Mouse (Mus musculus): ENCODE data around the gene Ap5z1. TPM values are rescaled to one million over a fixed set of nuclear protein-coding genes. Genes with fewer than 3 reads are reported as not detected.

Gene Ap5z1
- polyA plus RNA-seq, 1 experiment from 2014 or later, result 17.3 TPM

DNA sequence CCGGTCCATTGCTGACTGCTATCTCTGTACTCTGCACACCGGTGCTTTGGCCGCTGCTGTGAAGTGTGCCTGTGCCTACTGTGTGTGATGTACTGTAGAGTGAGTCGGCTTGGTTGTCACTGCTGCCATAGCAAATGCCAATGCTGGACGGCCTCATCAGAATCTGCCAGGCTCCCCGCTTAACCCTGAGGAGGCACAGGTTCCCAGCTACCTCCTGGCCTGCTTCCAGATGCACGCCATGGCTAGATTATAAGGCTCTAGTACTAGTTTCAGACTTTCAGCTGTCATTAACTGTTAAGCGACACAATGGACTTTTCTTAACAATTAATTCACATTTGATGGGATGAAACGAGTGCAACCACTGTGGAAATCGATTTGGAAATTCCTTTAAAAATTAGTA is 40.6 kb upstream of the Ap5z1 start:
- Histone ChIP-seq H3K36me3 (ENCODE audit: control insufficient read depth, insufficient read depth, low read length) (peaks cover 5% of the 10 kb centered on the region; the same call in 1 of the 2 replicates), H3K9ac (ENCODE audit: low read depth, low read length) (no peak overlapping the region), H3K27ac (ENCODE audit: low read length) (no peak overlapping the region), H3K4me3 (ENCODE audit: low read length) (no peak overlapping the region), H3K9me3 (ENCODE audit: control insufficient read depth, low read length) (no peaks in the 10 kb centered on the region), H3K4me2 (ENCODE audit: low read depth, low read length) (no peak overlapping the region), H3K4me1 (ENCODE audit: control insufficient read depth, insufficient read depth, low read length) (peaks cover 48% of the 10 kb centered on the region), H3K27me3 (replicated peaks; ENCODE audit: control insufficient read depth, insufficient read depth, low read length) (no peaks in the 10 kb centered on the region)
- ATAC-seq, result no peak
- 86% methylated on average over 10 of the region's 10 CpGs for WGBS

DNA sequence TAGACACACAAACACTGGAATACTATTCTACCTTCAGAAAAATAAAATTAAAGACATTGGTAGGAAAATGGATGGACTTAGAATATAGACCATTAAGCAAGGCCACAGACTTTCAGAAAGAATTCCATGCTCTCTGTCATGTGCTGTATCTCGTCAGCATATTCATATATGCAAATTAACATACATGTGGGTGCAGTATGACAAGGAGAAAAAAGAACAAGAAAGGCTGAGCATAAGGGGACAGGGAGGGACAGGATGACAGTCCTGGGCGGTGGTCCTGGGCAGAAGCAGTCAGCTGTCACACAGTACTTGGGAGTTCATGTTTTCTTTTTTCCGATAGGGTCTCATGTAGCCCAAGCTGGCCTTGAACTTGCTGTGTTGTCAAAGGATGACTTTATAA is 40.0 kb upstream of the Ap5z1 start:
- Histone ChIP-seq H3K9ac (ENCODE audit: low read depth, low read length) (no peak overlapping the region; the same call in 1 of the 2 replicates), H3K27me3 (replicated peaks; ENCODE audit: control insufficient read depth, insufficient read depth, low read length) (no peaks in the 10 kb centered on the region), H3K9me3 (ENCODE audit: control insufficient read depth, low read length) (no peaks in the 10 kb centered on the region), H3K36me3 (ENCODE audit: control insufficient read depth, insufficient read depth, low read length) (peaks cover 5% of the 10 kb centered on the region; the same call in 1 of the 2 replicates), H3K27ac (ENCODE audit: low read length) (peak overlapping the region; percentile 92; the same call in 1 of the 2 replicates), H3K4me3 (ENCODE audit: low read length) (no peak overlapping the region), H3K4me2 (ENCODE audit: low read depth, low read length) (no peak overlapping the region), H3K4me1 (ENCODE audit: control insufficient read depth, insufficient read depth, low read length) (peaks cover 48% of the 10 kb centered on the region)
- WGBS, result 64% methylated on average over 3 of the region's 3 CpGs
- no peak for ATAC-seq

- no peaks in the 10 kb centered on the region for H3K27me3 ChIP-seq (replicated peaks; ENCODE audit: control insufficient read depth, insufficient read depth, low read length)
- H3K9me3 ChIP-seq (ENCODE audit: control insufficient read depth, low read length), result no peaks in the 10 kb centered on the region
- WGBS, result 27% methylated on average over 13 of the region's 13 CpGs
- peak overlapping the region; percentile 38 for H3K4me2 ChIP-seq (ENCODE audit: low read depth, low read length)
- peaks cover 48% of the 10 kb centered on the region for H3K4me1 ChIP-seq (ENCODE audit: control insufficient read depth, insufficient read depth, low read length)
- peak overlapping the region; percentile 34 for H3K9ac ChIP-seq (ENCODE audit: low read depth, low read length)
- H3K27ac ChIP-seq (ENCODE audit: low read length), result peak overlapping the region; percentile 92
- ATAC-seq, result peak; percentile 77
- peaks cover under 1% of the 10 kb centered on the region; the same call in 1 of the 2 replicates for H3K36me3 ChIP-seq (ENCODE audit: control insufficient read depth, insufficient read depth, low read length)
- peak overlapping the region; percentile 26 for H3K4me3 ChIP-seq (ENCODE audit: low read length)
These were observed 39.0 kb upstream of the Ap5z1 start for GRCm38 (mm10) chr5:142424627-142425349.

GRCm38 (mm10) chr5:142426476-142426875 is 37.3 kb upstream of the Ap5z1 start:
- H3K9me3 ChIP-seq (ENCODE audit: control insufficient read depth, low read length), result no peaks in the 10 kb centered on the region
- no peaks in the 10 kb centered on the region for H3K27me3 ChIP-seq (replicated peaks; ENCODE audit: control insufficient read depth, insufficient read depth, low read length)
- peak overlapping the region; percentile 92 for H3K27ac ChIP-seq (ENCODE audit: low read length)
- WGBS, result 94% methylated on average over 2 of the region's 2 CpGs
- ATAC-seq, result no peak
- peaks cover 41% of the 10 kb centered on the region for H3K4me1 ChIP-seq (ENCODE audit: control insufficient read depth, insufficient read depth, low read length)
- H3K9ac ChIP-seq (ENCODE audit: low read depth, low read length), result no peak overlapping the region
- H3K4me2 ChIP-seq (ENCODE audit: low read depth, low read length), result no peak overlapping the region
- no peaks in the 10 kb centered on the region for H3K36me3 ChIP-seq (ENCODE audit: control insufficient read depth, insufficient read depth, low read length)
- no peak overlapping the region for H3K4me3 ChIP-seq (ENCODE audit: low read length)

DNA sequence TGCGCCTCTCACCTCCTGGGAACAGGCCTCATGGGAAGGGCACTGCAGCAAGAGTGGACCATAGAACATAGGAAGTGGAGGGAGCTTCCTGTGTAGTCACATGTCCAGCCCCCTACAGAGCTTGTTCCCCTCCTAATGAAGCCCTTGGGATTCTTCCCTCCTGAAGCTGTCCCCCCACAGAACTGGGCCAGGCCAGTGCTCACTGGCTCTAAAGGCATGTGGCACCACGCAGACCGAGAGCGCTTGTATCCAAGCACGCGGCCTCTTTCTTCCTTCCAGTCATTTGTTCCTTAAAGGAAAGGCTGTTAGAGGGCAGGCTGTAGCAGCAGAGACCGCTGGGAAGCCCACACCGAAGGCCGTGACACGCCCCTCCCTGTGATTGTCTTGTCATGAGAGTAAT is 35.9 kb upstream of the Ap5z1 start:
- Histone ChIP-seq H3K4me2 (ENCODE audit: low read depth, low read length) (no peak overlapping the region), H3K9me3 (ENCODE audit: control insufficient read depth, low read length) (no peaks in the 10 kb centered on the region), H3K4me3 (ENCODE audit: low read length) (no peak overlapping the region), H3K4me1 (ENCODE audit: control insufficient read depth, insufficient read depth, low read length) (peaks cover 41% of the 10 kb centered on the region), H3K36me3 (ENCODE audit: control insufficient read depth, insufficient read depth, low read length) (no peaks in the 10 kb centered on the region), H3K9ac (ENCODE audit: low read depth, low read length) (no peak overlapping the region), H3K27ac (ENCODE audit: low read length) (peak overlapping the region; percentile 27; the same call in 1 of the 2 replicates), H3K27me3 (replicated peaks; ENCODE audit: control insufficient read depth, insufficient read depth, low read length) (no peaks in the 10 kb centered on the region)
- 68% methylated on average over 10 of the region's 10 CpGs for WGBS
- no peak for ATAC-seq

DNA sequence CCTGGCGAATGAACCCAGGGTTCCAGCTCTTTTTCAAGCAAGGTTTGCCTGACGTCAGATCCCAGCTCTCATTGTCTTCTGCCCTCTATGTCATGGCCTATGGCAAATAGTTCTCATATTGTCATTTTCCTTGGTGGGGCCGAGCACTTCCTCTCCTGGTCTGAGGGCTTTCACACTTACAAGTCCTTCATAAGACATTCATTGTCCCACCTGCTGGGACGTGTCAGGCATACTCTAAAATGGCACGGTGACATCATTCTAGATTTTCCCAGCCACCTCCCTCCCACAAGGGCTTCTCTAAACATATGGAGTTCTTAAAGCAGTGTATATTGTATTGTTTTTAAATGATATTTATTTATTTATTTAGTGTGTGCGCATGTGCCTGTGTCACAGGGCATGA is 35.1 kb upstream of the Ap5z1 start:
- peaks cover 41% of the 10 kb centered on the region for H3K4me1 ChIP-seq (ENCODE audit: control insufficient read depth, insufficient read depth, low read length)
- H3K4me2 ChIP-seq (ENCODE audit: low read depth, low read length), result no peak overlapping the region
- no peak overlapping the region for H3K27ac ChIP-seq (ENCODE audit: low read length)
- WGBS, result 83% methylated on average over 6 of the region's 6 CpGs
- H3K36me3 ChIP-seq (ENCODE audit: control insufficient read depth, insufficient read depth, low read length), result no peaks in the 10 kb centered on the region
- H3K9me3 ChIP-seq (ENCODE audit: control insufficient read depth, low read length), result no peaks in the 10 kb centered on the region
- ATAC-seq, result no peak
- H3K27me3 ChIP-seq (replicated peaks; ENCODE audit: control insufficient read depth, insufficient read depth, low read length), result no peaks in the 10 kb centered on the region
- no peak overlapping the region for H3K4me3 ChIP-seq (ENCODE audit: low read length)
- no peak overlapping the region for H3K9ac ChIP-seq (ENCODE audit: low read depth, low read length)

- H3K4me2 ChIP-seq (ENCODE audit: low read depth, low read length), result no peak overlapping the region
- no peak overlapping the region; the same call in 1 of the 2 replicates for H3K27ac ChIP-seq (ENCODE audit: low read length)
- no peak for ATAC-seq
- H3K9me3 ChIP-seq (ENCODE audit: control insufficient read depth, low read length), result no peaks in the 10 kb centered on the region
- 74% methylated on average over 12 of the region's 12 CpGs for WGBS
- no peak overlapping the region for H3K4me3 ChIP-seq (ENCODE audit: low read length)
- peaks cover 11% of the 10 kb centered on the region for H3K36me3 ChIP-seq (ENCODE audit: control insufficient read depth, insufficient read depth, low read length)
- peaks cover 18% of the 10 kb centered on the region for H3K4me1 ChIP-seq (ENCODE audit: control insufficient read depth, insufficient read depth, low read length)
- H3K9ac ChIP-seq (ENCODE audit: low read depth, low read length), result no peak overlapping the region
- no peaks in the 10 kb centered on the region for H3K27me3 ChIP-seq (replicated peaks; ENCODE audit: control insufficient read depth, insufficient read depth, low read length)
These were observed 32.7 kb upstream of the Ap5z1 start for GRCm38 (mm10) chr5:142431029-142431428.

- H3K27ac ChIP-seq (ENCODE audit: low read length), result no peak overlapping the region
- 68% methylated on average over 9 of the region's 9 CpGs for WGBS
- no peak for ATAC-seq
These were observed 31.8 kb upstream of the Ap5z1 start for GRCm38 (mm10) chr5:142431811-142432434.

GRCm38 (mm10) chr5:142432695-142433094 is 31.0 kb upstream of the Ap5z1 start:
- Histone ChIP-seq H3K4me1 (ENCODE audit: control insufficient read depth, insufficient read depth, low read length) (peaks cover 9% of the 10 kb centered on the region), H3K27ac (ENCODE audit: low read length) (no peak overlapping the region), H3K4me3 (ENCODE audit: low read length) (no peak overlapping the region), H3K36me3 (ENCODE audit: control insufficient read depth, insufficient read depth, low read length) (peaks cover 14% of the 10 kb centered on the region), H3K27me3 (replicated peaks; ENCODE audit: control insufficient read depth, insufficient read depth, low read length) (no peaks in the 10 kb centered on the region), H3K9ac (ENCODE audit: low read depth, low read length) (no peak overlapping the region), H3K4me2 (ENCODE audit: low read depth, low read length) (no peak overlapping the region), H3K9me3 (ENCODE audit: control insufficient read depth, low read length) (no peaks in the 10 kb centered on the region)
- ATAC-seq, result no peak
- WGBS, result 85% methylated on average over 4 of the region's 4 CpGs

More at GRCm38 (mm10) chr5:142431811-142432434, 31.8 kb upstream of the Ap5z1 start:
- Histone ChIP-seq H3K4me1 (ENCODE audit: control insufficient read depth, insufficient read depth, low read length) (peaks cover 12% of the 10 kb centered on the region), H3K27me3 (replicated peaks; ENCODE audit: control insufficient read depth, insufficient read depth, low read length) (no peaks in the 10 kb centered on the region), H3K4me3 (ENCODE audit: low read length) (no peak overlapping the region), H3K9me3 (ENCODE audit: control insufficient read depth, low read length) (no peaks in the 10 kb centered on the region), H3K9ac (ENCODE audit: low read depth, low read length) (no peak overlapping the region), H3K36me3 (ENCODE audit: control insufficient read depth, insufficient read depth, low read length) (peaks cover 14% of the 10 kb centered on the region), H3K4me2 (ENCODE audit: low read depth, low read length) (no peak overlapping the region)
